Mouse (Mus musculus): ENCODE results near the gene Prnp. TPM values are rescaled to one million over a fixed set of nuclear protein-coding genes. Genes with fewer than 3 reads are reported as not detected.

Gene Prnp
- polyA plus RNA-seq, 1 experiment: 4.8 TPM

- TF ChIP-seq GATA1 (IDR thresholded peaks at IDR 0.05; ENCODE audit: low read length) (peak; percentile 46; the same call in 1 of the 2 replicates), TAL1 (IDR thresholded peaks at IDR 0.05; ENCODE audit: low read length) (peak; percentile 58)
- Histone ChIP-seq H3K9me3 (ENCODE audit: control insufficient read depth, low read length) (no peaks in the 10 kb centered on the region), H3K4me3 (replicated peaks) (no peak overlapping the region), H3K27me3 (ENCODE audit: control insufficient read depth) (peaks cover 4% of the 10 kb centered on the region), H3K4me1 (ENCODE audit: control insufficient read depth) (peaks cover 34% of the 10 kb centered on the region), H3K36me3 (ENCODE audit: control insufficient read depth) (peaks cover 30% of the 10 kb centered on the region)
These were observed 30.8 kb downstream of the Prnp start for GRCm38 (mm10) chr2:131940506-131940905.

DNA sequence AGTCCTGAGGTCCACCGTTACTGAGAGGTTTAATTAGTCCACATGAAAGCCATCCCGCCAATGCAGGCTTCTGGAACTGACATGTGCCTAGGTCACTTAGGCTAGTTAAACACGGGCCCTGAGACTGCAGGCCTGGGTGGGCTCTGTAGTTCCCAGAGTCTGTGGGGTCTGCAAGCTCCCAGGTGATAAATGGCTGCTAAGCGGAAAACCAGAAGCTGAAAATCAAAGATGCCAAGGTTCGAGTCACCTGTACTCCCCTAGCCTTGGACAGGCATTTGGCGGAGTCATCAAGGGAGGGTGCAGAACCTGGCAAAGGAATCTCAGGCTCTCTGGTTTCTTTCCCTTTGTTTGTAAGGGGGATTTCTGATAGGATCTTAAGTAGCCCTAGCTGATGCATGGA is 31.8 kb downstream of the Prnp start:
- TF ChIP-seq TAL1 (IDR thresholded peaks at IDR 0.05; ENCODE audit: low read length): no peak
- TF ChIP-seq GATA1 (IDR thresholded peaks at IDR 0.05; ENCODE audit: low read length): no peak
- no peaks in the 10 kb centered on the region for H3K9me3 ChIP-seq (ENCODE audit: control insufficient read depth, low read length)

DNA sequence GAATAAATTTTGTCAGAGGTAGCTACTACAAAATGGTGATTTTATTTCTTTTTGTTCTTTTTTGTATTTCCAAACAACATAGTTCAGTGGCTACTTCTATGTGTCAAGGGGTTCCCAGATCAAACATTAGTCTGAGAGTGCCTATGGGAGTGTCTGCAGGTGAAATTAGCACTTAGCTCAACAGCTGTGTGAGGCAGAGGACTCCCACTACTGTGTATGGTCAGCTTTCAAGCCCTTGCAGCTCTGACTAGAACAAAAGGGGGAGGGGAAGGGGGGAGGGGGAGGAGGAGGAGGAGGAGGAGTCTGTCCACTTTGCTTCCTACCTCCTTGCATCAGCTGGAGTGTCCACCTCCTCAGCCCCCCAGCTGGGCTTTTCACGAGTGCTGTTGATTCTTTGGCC is 34.6 kb downstream of the Prnp start:
- Histone ChIP-seq H3K4me3 (replicated peaks) (no peak overlapping the region), H3K4me1 (ENCODE audit: control insufficient read depth) (peaks cover 26% of the 10 kb centered on the region), H3K36me3 (ENCODE audit: control insufficient read depth) (no peaks in the 10 kb centered on the region), H3K27me3 (ENCODE audit: control insufficient read depth) (peaks cover 28% of the 10 kb centered on the region), H3K9me3 (ENCODE audit: control insufficient read depth, low read length) (no peaks in the 10 kb centered on the region)
- TF ChIP-seq TAL1 (IDR thresholded peaks at IDR 0.05; ENCODE audit: low read length) (no peak), GATA1 (IDR thresholded peaks at IDR 0.05; ENCODE audit: low read length) (no peak)

More for the DNA sequence above, 31.8 kb downstream of the Prnp start:
- peaks cover 13% of the 10 kb centered on the region for H3K27me3 ChIP-seq (ENCODE audit: control insufficient read depth)
- peaks cover 21% of the 10 kb centered on the region for H3K36me3 ChIP-seq (ENCODE audit: control insufficient read depth)
- no peak overlapping the region for H3K4me3 ChIP-seq (replicated peaks)
- H3K4me1 ChIP-seq (ENCODE audit: control insufficient read depth): peaks cover 29% of the 10 kb centered on the region

GRCm38 (mm10) chr2:131945225-131945624 is 35.5 kb downstream of the Prnp start:
- H3K4me3 ChIP-seq (replicated peaks): no peak overlapping the region
- no peak for TF ChIP-seq GATA1 (IDR thresholded peaks at IDR 0.05; ENCODE audit: low read length)
- TF ChIP-seq TAL1 (IDR thresholded peaks at IDR 0.05; ENCODE audit: low read length): no peak

DNA sequence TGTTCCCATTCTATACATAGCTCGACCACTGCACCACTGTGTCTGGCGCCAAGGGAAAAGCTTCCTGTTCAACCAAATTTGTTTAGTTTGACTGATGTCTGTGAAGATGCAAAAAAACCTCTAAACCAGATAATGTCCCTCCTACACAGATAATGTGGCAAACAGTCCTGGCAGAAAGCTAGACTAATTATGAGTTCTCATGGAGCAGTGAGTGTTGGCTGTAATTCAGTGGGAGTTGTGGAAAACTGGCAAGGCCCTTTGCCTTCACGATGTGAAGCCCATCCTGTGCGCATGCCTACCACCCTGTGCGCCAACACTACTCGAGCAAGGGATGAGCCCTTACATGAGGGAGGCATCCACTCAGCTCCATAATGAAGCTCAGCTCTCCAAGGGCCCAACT is 36.0 kb downstream of the Prnp start:
- Histone ChIP-seq H3K36me3 (ENCODE audit: control insufficient read depth) (no peaks in the 10 kb centered on the region), H3K4me1 (ENCODE audit: control insufficient read depth) (peaks cover 12% of the 10 kb centered on the region), H3K4me3 (replicated peaks) (no peak overlapping the region), H3K9me3 (ENCODE audit: control insufficient read depth, low read length) (no peaks in the 10 kb centered on the region), H3K27me3 (ENCODE audit: control insufficient read depth) (peaks cover 37% of the 10 kb centered on the region)
- TF ChIP-seq TAL1 (IDR thresholded peaks at IDR 0.05; ENCODE audit: low read length) (no peak), GATA1 (IDR thresholded peaks at IDR 0.05; ENCODE audit: low read length) (no peak)

More at GRCm38 (mm10) chr2:131945225-131945624, 35.5 kb downstream of the Prnp start:
- Histone ChIP-seq H3K27me3 (ENCODE audit: control insufficient read depth) (peaks cover 31% of the 10 kb centered on the region), H3K9me3 (ENCODE audit: control insufficient read depth, low read length) (no peaks in the 10 kb centered on the region), H3K36me3 (ENCODE audit: control insufficient read depth) (no peaks in the 10 kb centered on the region), H3K4me1 (ENCODE audit: control insufficient read depth) (peaks cover 18% of the 10 kb centered on the region)

- no peaks in the 10 kb centered on the region for H3K36me3 ChIP-seq (ENCODE audit: control insufficient read depth)
- TF ChIP-seq TAL1 (IDR thresholded peaks at IDR 0.05; ENCODE audit: low read length) (no peak), GATA1 (IDR thresholded peaks at IDR 0.05; ENCODE audit: low read length) (no peak)
- H3K4me1 ChIP-seq (ENCODE audit: control insufficient read depth): peaks cover 6% of the 10 kb centered on the region
- no peak overlapping the region for H3K4me3 ChIP-seq (replicated peaks)
- no peaks in the 10 kb centered on the region for H3K9me3 ChIP-seq (ENCODE audit: control insufficient read depth, low read length)
- peaks cover 41% of the 10 kb centered on the region for H3K27me3 ChIP-seq (ENCODE audit: control insufficient read depth)
These were observed 36.6 kb downstream of the Prnp start for GRCm38 (mm10) chr2:131946351-131946750.

DNA sequence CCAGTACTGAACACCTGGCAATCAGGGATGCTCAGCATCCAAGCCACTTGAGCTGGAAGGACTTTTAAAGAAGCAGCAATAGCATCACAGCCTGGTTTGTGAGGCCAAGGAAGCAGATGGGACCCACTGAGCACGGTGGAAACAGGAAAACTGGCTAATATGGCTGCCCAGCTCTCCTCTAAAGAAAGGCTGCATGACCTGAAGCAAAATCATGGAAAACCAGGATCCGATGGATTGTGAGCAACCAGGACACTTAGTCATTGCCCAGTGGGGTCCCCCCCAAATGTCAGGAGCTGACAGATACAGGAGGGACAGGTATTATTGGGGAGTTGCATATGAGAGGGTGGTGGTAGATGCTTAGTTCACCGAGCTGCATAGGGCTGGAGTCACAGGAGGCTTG is 38.4 kb downstream of the Prnp start:
- Histone ChIP-seq H3K27me3 (ENCODE audit: control insufficient read depth) (peaks cover 59% of the 10 kb centered on the region), H3K9me3 (ENCODE audit: control insufficient read depth, low read length) (no peaks in the 10 kb centered on the region), H3K4me3 (replicated peaks) (no peak overlapping the region), H3K36me3 (ENCODE audit: control insufficient read depth) (no peaks in the 10 kb centered on the region), H3K4me1 (ENCODE audit: control insufficient read depth) (peaks cover 4% of the 10 kb centered on the region; the same call in 1 of the 2 replicates)
- TF ChIP-seq GATA1 (IDR thresholded peaks at IDR 0.05; ENCODE audit: low read length) (no peak), TAL1 (IDR thresholded peaks at IDR 0.05; ENCODE audit: low read length) (no peak)

GRCm38 (mm10) chr2:131948916-131949639 is 39.4 kb downstream of the Prnp start:
- no peak overlapping the region for H3K4me3 ChIP-seq (replicated peaks)
- peaks cover 68% of the 10 kb centered on the region for H3K27me3 ChIP-seq (ENCODE audit: control insufficient read depth)

GRCm38 (mm10) chr2:131949767-131950597 is 40.3 kb downstream of the Prnp start:
- no peak overlapping the region for H3K4me3 ChIP-seq (replicated peaks)

More at GRCm38 (mm10) chr2:131948916-131949639, 39.4 kb downstream of the Prnp start:
- no peaks in the 10 kb centered on the region for H3K9me3 ChIP-seq (ENCODE audit: control insufficient read depth, low read length)
- TF ChIP-seq TAL1 (IDR thresholded peaks at IDR 0.05; ENCODE audit: low read length) (no peak), GATA1 (IDR thresholded peaks at IDR 0.05; ENCODE audit: low read length) (no peak)
- peaks cover 4% of the 10 kb centered on the region; the same call in 1 of the 2 replicates for H3K4me1 ChIP-seq (ENCODE audit: control insufficient read depth)
- H3K36me3 ChIP-seq (ENCODE audit: control insufficient read depth): no peaks in the 10 kb centered on the region

More at GRCm38 (mm10) chr2:131949767-131950597, 40.3 kb downstream of the Prnp start:
- Histone ChIP-seq H3K36me3 (ENCODE audit: control insufficient read depth) (no peaks in the 10 kb centered on the region), H3K9me3 (ENCODE audit: control insufficient read depth, low read length) (no peaks in the 10 kb centered on the region), H3K4me1 (ENCODE audit: control insufficient read depth) (peaks cover 4% of the 10 kb centered on the region), H3K27me3 (ENCODE audit: control insufficient read depth) (peaks cover 75% of the 10 kb centered on the region)
- TF ChIP-seq TAL1 (IDR thresholded peaks at IDR 0.05; ENCODE audit: low read length) (no peak), GATA1 (IDR thresholded peaks at IDR 0.05; ENCODE audit: low read length) (no peak)

Data from erythroblast, embryonic 14.5 days (primary cell).